11 mouse cellular contexts compared by ENCODE assay signal in the genomic region with DNA sequence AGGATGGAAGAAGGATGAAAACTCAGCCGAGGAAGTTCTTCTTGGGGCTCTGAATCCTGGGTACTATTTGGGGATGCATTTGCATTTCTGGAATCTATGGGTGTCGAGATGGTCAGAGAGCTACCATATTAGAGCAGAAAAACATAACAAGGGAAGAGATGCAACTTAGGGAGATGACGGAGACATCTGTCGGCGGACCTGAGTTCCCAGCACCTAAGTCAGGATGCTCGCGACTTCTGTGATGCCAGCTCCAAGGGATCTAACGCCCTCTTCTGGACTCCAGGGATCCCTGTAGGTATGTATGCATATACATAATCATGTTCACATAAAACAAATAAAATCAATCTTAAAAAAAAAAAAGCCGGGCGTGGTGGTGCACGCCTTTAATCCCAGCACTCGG. TPM values are rescaled to one million over a fixed set of nuclear protein-coding genes. Genes with fewer than 3 reads are reported as not detected.
A peak's percentile ranks its signal among the peaks of the same experiment; 100 is the strongest.
DNase-seq lines count a peak whose midpoint lies in the region; ATAC-seq and TF ChIP-seq lines count a peak whose summit lies in the region.
"Had no signal": no experiment of that assay in that cellular context is flagged by ENCODE, and none has a peak within 500 bp of the region (broad histone marks: within the 10 kb centered on the region; RNA-seq: fewer than 3 reads in every experiment).

No protein-coding gene starts in this region.

- no peak for DNase-seq in heart, adult 8-10 months (ENCODE audit: low spot score)
- DNase-seq in embryonic facial prominence, embryonic 10.5 days (ENCODE audit: low spot score) = no peak
- no peak for DNase-seq in embryo, embryonic 9.5 days (ENCODE audit: extremely low spot score)
- no peak for DNase-seq in ovary, adult 18-20 months (ENCODE audit: low spot score)
- DNase-seq: gastrocnemius, postnatal 10 days; thymus, postnatal 36 days had no signal

- H3K4me3 ChIP-seq in heart, embryonic 16.5 days (ENCODE audit: low read length) = no peak overlapping the region
- peak overlapping the region; percentile 89 for H3K4me3 ChIP-seq in ES-Bruce4 (ENCODE audit: low read depth, low read length)
- H3K4me3 ChIP-seq in embryonic facial prominence, embryonic 10.5 days = peak overlapping the region; percentile 44
- H3K4me3 ChIP-seq in midbrain, embryonic 12.5 days = 0 out of 2 replicates have a peak overlapping the region, but pooled peaks have one; percentile 4
- H3K4me3 ChIP-seq: left cerebral cortex, adult 2 months had no signal

- 0 out of 2 replicates have a peak overlapping the region, but pooled peaks have one; percentile 18 for H3K27ac ChIP-seq in heart, embryonic 16.5 days (ENCODE audit: low read length)
- peak overlapping the region; percentile 84 for H3K27ac ChIP-seq in ES-Bruce4 (ENCODE audit: insufficient read depth, low read length)
- no peak overlapping the region for H3K27ac ChIP-seq in embryonic facial prominence, embryonic 10.5 days (replicated peaks)
- H3K27ac ChIP-seq in midbrain, embryonic 12.5 days (replicated peaks) = no peak overlapping the region
- H3K27ac ChIP-seq: kidney, postnatal 0 days; left cerebral cortex, adult 2 months had no signal

- no peak overlapping the region for H3K9ac ChIP-seq in heart, embryonic 16.5 days (ENCODE audit: low read length)
- peak overlapping the region; percentile 77 for H3K9ac ChIP-seq in ES-Bruce4 (ENCODE audit: low read depth, poor library complexity, severe bottlenecking)
- no peak overlapping the region for H3K9ac ChIP-seq in midbrain, embryonic 12.5 days (replicated peaks)

- H3K4me1 ChIP-seq in heart, embryonic 16.5 days (ENCODE audit: control insufficient read depth, insufficient read depth, low read length) = no peaks in the 10 kb centered on the region
- no peaks in the 10 kb centered on the region for H3K4me1 ChIP-seq in ES-Bruce4 (ENCODE audit: control insufficient read depth, insufficient read depth, low read length)
- H3K4me1 ChIP-seq in embryonic facial prominence, embryonic 10.5 days = peaks cover 7% of the 10 kb centered on the region; the same call in 1 of the 2 replicates
- H3K4me1 ChIP-seq in midbrain, embryonic 12.5 days = 0 out of 2 replicates have a peak, but pooled peaks cover 4% of the 10 kb centered on the region

- H3K27me3 ChIP-seq in heart, embryonic 16.5 days (ENCODE audit: control insufficient read depth, insufficient read depth, low read length) = no peaks in the 10 kb centered on the region
- no peaks in the 10 kb centered on the region for H3K27me3 ChIP-seq in ES-Bruce4 (ENCODE audit: control insufficient read depth, insufficient read depth, low read length, poor library complexity, severe bottlenecking)
- no peaks in the 10 kb centered on the region for H3K27me3 ChIP-seq in embryonic facial prominence, embryonic 10.5 days (replicated peaks; ENCODE audit: low read depth, poor library complexity, severe bottlenecking)
- no peaks in the 10 kb centered on the region for H3K27me3 ChIP-seq in midbrain, embryonic 12.5 days

- peak; percentile 63 for TF ChIP-seq CTCF in ES-Bruce4 (IDR thresholded peaks at IDR 0.05; ENCODE audit: low read depth, low read length)

- ATAC-seq in heart, embryonic 16.5 days (replicated peaks; ENCODE audit: extremely low read depth, insufficient read depth, low FRiP score) = no peak
- ATAC-seq in midbrain, embryonic 12.5 days (ENCODE audit: low FRiP score, low read depth) = no peak

- peaks cover 4% of the 10 kb centered on the region for H3K9me3 ChIP-seq in heart, embryonic 16.5 days (replicated peaks; ENCODE audit: control insufficient read depth, low read length)
- no peaks in the 10 kb centered on the region for H3K9me3 ChIP-seq in ES-Bruce4 (replicated peaks; ENCODE audit: control insufficient read depth, insufficient read depth, low read length, poor library complexity, severe bottlenecking)
- H3K9me3 ChIP-seq in embryonic facial prominence, embryonic 10.5 days = no peaks in the 10 kb centered on the region
- no peaks in the 10 kb centered on the region for H3K9me3 ChIP-seq in midbrain, embryonic 12.5 days

- no peaks in the 10 kb centered on the region for H3K36me3 ChIP-seq in heart, embryonic 16.5 days (ENCODE audit: control insufficient read depth, insufficient read depth)
- 0 out of 2 replicates have a peak, but pooled peaks cover 12% of the 10 kb centered on the region for H3K36me3 ChIP-seq in ES-Bruce4 (ENCODE audit: control insufficient read depth, insufficient read depth, low read length, poor library complexity, severe bottlenecking)
- H3K36me3 ChIP-seq in embryonic facial prominence, embryonic 10.5 days (replicated peaks) = peaks cover 9% of the 10 kb centered on the region; the same call in 1 of the 2 replicates
- H3K36me3 ChIP-seq in midbrain, embryonic 12.5 days = no peaks in the 10 kb centered on the region

- TF ChIP-seq POLR2A in ES-Bruce4 (IDR thresholded peaks at IDR 0.05; ENCODE audit: insufficient read depth, low read length) = no peak

- no peak for TF ChIP-seq EP300 in ES-Bruce4 (IDR thresholded peaks at IDR 0.05; ENCODE audit: insufficient read depth, low read depth, low read length)

- peak overlapping the region; percentile 30; the same call in 1 of the 2 replicates for H3K4me2 ChIP-seq in heart, embryonic 16.5 days (ENCODE audit: low read depth, low read length)
- peak overlapping the region; percentile 22; the same call in 1 of the 2 replicates for H3K4me2 ChIP-seq in midbrain, embryonic 12.5 days (replicated peaks)

- WGBS in heart, embryonic 16.5 days = 71% methylated on average over 12 of the region's 12 CpGs
- WGBS in embryonic facial prominence, embryonic 10.5 days = 70% methylated on average over 12 of the region's 12 CpGs
- WGBS in midbrain, embryonic 12.5 days = 73% methylated on average over 12 of the region's 12 CpGs

RNA-seq across cellular contexts. Expression of gene Zfp64, which starts 26.1 kb away (rescaled TPM):
- polyA plus RNA-seq in heart, embryonic 16.5 days (2015; fragmentation: Nextera tagmentation; extraction: Ambion mirVana) = 16.3 and 18.3 TPM in 2 replicates
- 1 to 10 TPM; 6.4 to 8.6 (median 7.9) TPM for total RNA-seq in heart, adult 8-10 months (2022)
- 35.9 and 37.7 TPM in 2 replicates for polyA plus RNA-seq in ES-Bruce4 (2011; ENCODE audit: insufficient read depth, insufficient read length, low read depth, missing spikeins)
- 44.6 and 47.4 TPM in 2 replicates for polyA plus RNA-seq in embryonic facial prominence, embryonic 10.5 days (2016; fragmentation: Nextera tagmentation; extraction: Ambion mirVana)
- 41.0 and 42.8 TPM in 2 replicates for polyA plus RNA-seq in midbrain, embryonic 12.5 days (2016; fragmentation: Nextera tagmentation; extraction: Ambion mirVana)

Comparison
In these comparisons a context has a peak if more than half of its experiments do, and no peak if none do; other contexts are left out.
1. H3K27ac ChIP-seq: peak in heart, embryonic 16.5 days (single experiment) and ES-Bruce4 (single experiment); none in embryonic facial prominence, embryonic 10.5 days (single experiment) and midbrain, embryonic 12.5 days (single experiment).